Mouse (Mus musculus) erythroblast, adult 5-6 weeks (primary cell): ENCODE data around the gene Ebf4. TPM values are rescaled to one million over a fixed set of nuclear protein-coding genes. Genes with fewer than 3 reads are reported as not detected.

ENCODE experiments used
- total RNA-seq, 2 experiments: library from RNA; stranded (forward) in 1 of 2; stranded (reverse) in 1 of 2; fragments of 150-400 nt in 1 of 2; fragments of 200-764, 138-1000 nt in 1 of 2; gene quantifications; 2 replicates each; pipeline versions ENCODE4 v1.2.3 to v1.2.4; 2015 to 2017; ENCODE audit warnings: low replicate concordance in 2 of 2

The Ebf4 gene
- total RNA-seq, 2 experiments from 2014 or later, result not detected

Other genes with a start within 250 kb of the Ebf4 start
- not detected in 2 replicates for gene Tgm6, start 182.8 kb upstream of the Ebf4 start, total RNA-seq (2015; ENCODE audit: low replicate concordance)
- not detected in 2 replicates for gene Tgm6, start 182.8 kb upstream of the Ebf4 start, total RNA-seq (2017; ENCODE audit: low replicate concordance)
- gene Snrpb, start 115.8 kb upstream of the Ebf4 start, total RNA-seq (2015; ENCODE audit: low replicate concordance), result 52.0 and 67.6 TPM in 2 replicates
- 39.7 and 46.3 TPM in 2 replicates for gene Snrpb, start 115.8 kb upstream of the Ebf4 start, total RNA-seq (2017; ENCODE audit: low replicate concordance)
- gene Tmc2, start 100.0 kb upstream of the Ebf4 start, total RNA-seq (2015; ENCODE audit: low replicate concordance), result not detected in 2 replicates
- gene Tmc2, start 100.0 kb upstream of the Ebf4 start, total RNA-seq (2017; ENCODE audit: low replicate concordance), result not detected in 2 replicates
- gene Nop56, start 20.7 kb upstream of the Ebf4 start, total RNA-seq (2015; ENCODE audit: low replicate concordance), result 86.7 and 101 TPM in 2 replicates
- 84.8 and 111 TPM in 2 replicates for gene Nop56, start 20.7 kb upstream of the Ebf4 start, total RNA-seq (2017; ENCODE audit: low replicate concordance)
- gene Idh3b, start 10.6 kb upstream of the Ebf4 start, total RNA-seq (2015; ENCODE audit: low replicate concordance), result 44.5 and 51.5 TPM in 2 replicates
- 19.8 and 27.0 TPM in 2 replicates for gene Idh3b, start 10.6 kb upstream of the Ebf4 start, total RNA-seq (2017; ENCODE audit: low replicate concordance)
- not detected in 2 replicates for gene Cpxm1, start 102.4 kb downstream of the Ebf4 start, total RNA-seq (2015; ENCODE audit: low replicate concordance)
- not detected in 2 replicates for gene Cpxm1, start 102.4 kb downstream of the Ebf4 start, total RNA-seq (2017; ENCODE audit: low replicate concordance)
- not detected in 2 replicates for gene Gm28372, start 110.1 kb downstream of the Ebf4 start, total RNA-seq (2015; ENCODE audit: low replicate concordance)
- not detected in 2 replicates for gene Gm28372, start 110.1 kb downstream of the Ebf4 start, total RNA-seq (2017; ENCODE audit: low replicate concordance)
- gene 1700020A23Rik, start 110.1 kb downstream of the Ebf4 start, total RNA-seq (2015; ENCODE audit: low replicate concordance), result not detected in 2 replicates
- not detected in 2 replicates for gene 1700020A23Rik, start 110.1 kb downstream of the Ebf4 start, total RNA-seq (2017; ENCODE audit: low replicate concordance)
- not detected in 2 replicates for gene Tmem239, start 111.3 kb downstream of the Ebf4 start, total RNA-seq (2015; ENCODE audit: low replicate concordance)
- gene Tmem239, start 111.3 kb downstream of the Ebf4 start, total RNA-seq (2017; ENCODE audit: low replicate concordance), result not detected in 2 replicates
- gene Vps16, start 129.2 kb downstream of the Ebf4 start, total RNA-seq (2015; ENCODE audit: low replicate concordance), result 35.1 and 78.4 TPM in 2 replicates
- 37.1 and 47.7 TPM in 2 replicates for gene Vps16, start 129.2 kb downstream of the Ebf4 start, total RNA-seq (2017; ENCODE audit: low replicate concordance)
- 2.1 and 6.0 TPM in 2 replicates for gene Pced1a, start 129.5 kb downstream of the Ebf4 start, total RNA-seq (2015; ENCODE audit: low replicate concordance)
- gene Pced1a, start 129.5 kb downstream of the Ebf4 start, total RNA-seq (2017; ENCODE audit: low replicate concordance), result 1.7 and 2.8 TPM in 2 replicates
- gene Ptpra, start 155.1 kb downstream of the Ebf4 start, total RNA-seq (2015; ENCODE audit: low replicate concordance), result 29.9 and 39.8 TPM in 2 replicates
- 42.1 and 53.9 TPM in 2 replicates for gene Ptpra, start 155.1 kb downstream of the Ebf4 start, total RNA-seq (2017; ENCODE audit: low replicate concordance)